Mouse (Mus musculus): ENCODE results near the gene H2al1f.

- TF ChIP-seq CTCF (IDR thresholded peaks at IDR 0.05; ENCODE audit: control insufficient read depth, insufficient read depth, insufficient replicate concordance, low read depth, low read length), result no peak
- no peak for TF ChIP-seq POLR2A (IDR thresholded peaks at IDR 0.05; ENCODE audit: control insufficient read depth, low read depth, low read length)
Measured at GRCm38 (mm10) chrX:11363890-11364289, 48.9 kb downstream of the H2al1f start.

Measured in testis, adult 2 months (tissue).